Mouse (Mus musculus): Measurements from ENCODE around the gene Sp100. TPM values are rescaled to one million over a fixed set of nuclear protein-coding genes. Genes with fewer than 3 reads are reported as not detected.

Sp100 gene
- polyA plus RNA-seq, 1 experiment from 2014 or later, result 0.32 TPM

GRCm38 (mm10) chr1:85706754-85707153 is 57.0 kb downstream of the Sp100 start:
- no peak for DNase-seq (ENCODE audit: low spot score)
- no peaks in the 10 kb centered on the region for H3K36me3 ChIP-seq (ENCODE audit: control insufficient read depth, insufficient read depth, low read length)
- H3K9ac ChIP-seq (ENCODE audit: low read length), result no peak overlapping the region
- H3K9me3 ChIP-seq (replicated peaks; ENCODE audit: control insufficient read depth, low read length), result no peaks in the 10 kb centered on the region
- no peak overlapping the region for H3K4me3 ChIP-seq (ENCODE audit: low read depth, low read length)
- H3K4me1 ChIP-seq (ENCODE audit: control insufficient read depth, insufficient read depth, low read length), result no peaks in the 10 kb centered on the region
- 87% methylated on average over 2 of the region's 2 CpGs for WGBS
- no peak overlapping the region for H3K4me2 ChIP-seq (ENCODE audit: low read length)
- no peak for ATAC-seq
- H3K27me3 ChIP-seq (replicated peaks; ENCODE audit: control insufficient read depth, insufficient read depth, low read length), result no peaks in the 10 kb centered on the region
- no peak overlapping the region for H3K27ac ChIP-seq (ENCODE audit: low read depth, low read length)

DNA sequence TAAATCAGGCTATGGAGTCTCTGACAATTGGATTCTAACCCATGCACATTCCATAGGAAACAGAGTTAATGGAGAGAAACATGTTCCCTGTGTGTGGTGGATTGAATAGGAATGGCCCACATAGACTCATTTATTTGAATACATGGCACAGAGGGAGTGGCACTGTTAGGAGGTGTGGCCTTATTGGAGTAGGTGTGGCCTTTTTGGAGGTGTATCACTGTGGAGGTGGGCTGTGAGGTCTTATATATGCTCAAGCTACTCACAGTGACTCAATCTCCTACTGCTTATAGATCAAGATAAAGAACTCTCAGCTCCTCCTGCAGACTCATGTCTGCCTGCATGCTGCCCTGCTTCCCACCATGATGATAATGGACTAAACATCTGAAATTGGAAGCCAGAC is 64.7 kb downstream of the Sp100 start:
- no peak overlapping the region for H3K4me3 ChIP-seq (ENCODE audit: low read depth, low read length)
- no peaks in the 10 kb centered on the region for H3K27me3 ChIP-seq (replicated peaks; ENCODE audit: control insufficient read depth, insufficient read depth, low read length)
- H3K4me1 ChIP-seq (ENCODE audit: control insufficient read depth, insufficient read depth, low read length), result no peaks in the 10 kb centered on the region
- no peak overlapping the region for H3K4me2 ChIP-seq (ENCODE audit: low read length)
- DNase-seq (ENCODE audit: low spot score) (no peak), ATAC-seq (no peak)
- no peak overlapping the region for H3K9ac ChIP-seq (ENCODE audit: low read length)
- no peak overlapping the region for H3K27ac ChIP-seq (ENCODE audit: low read depth, low read length)
- H3K36me3 ChIP-seq (ENCODE audit: control insufficient read depth, insufficient read depth, low read length), result no peaks in the 10 kb centered on the region
- H3K9me3 ChIP-seq (replicated peaks; ENCODE audit: control insufficient read depth, low read length), result no peaks in the 10 kb centered on the region

DNA sequence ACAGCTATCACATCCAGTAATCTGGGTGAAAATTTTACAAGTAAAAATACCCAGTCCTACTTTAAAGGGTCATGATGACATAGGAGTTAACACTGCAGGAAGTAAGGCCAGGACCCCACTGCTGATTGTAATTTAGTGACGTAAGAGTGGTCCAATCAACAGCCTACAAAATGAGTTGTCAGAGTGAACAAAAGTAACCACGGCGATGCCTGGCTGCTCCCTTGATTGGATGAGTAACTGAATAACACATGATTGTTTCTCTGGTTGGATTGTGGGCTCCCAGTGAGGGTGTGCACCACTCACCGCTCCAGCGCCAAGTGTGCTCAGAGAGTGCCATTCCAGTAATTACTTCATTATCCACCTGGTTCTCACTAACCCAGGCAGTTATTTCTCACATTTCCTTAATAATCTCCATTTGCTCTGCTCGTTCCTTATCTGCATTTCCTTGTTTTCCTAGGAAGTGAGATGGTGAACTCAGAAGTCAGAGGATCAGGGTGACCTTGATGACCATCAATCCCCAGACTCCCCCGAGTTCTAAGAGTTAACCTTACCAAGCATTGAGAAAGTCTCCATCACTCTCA is 66.7 kb downstream of the Sp100 start:
- Histone ChIP-seq H3K9ac (ENCODE audit: low read length) (no peak overlapping the region), H3K4me1 (ENCODE audit: control insufficient read depth, insufficient read depth, low read length) (no peaks in the 10 kb centered on the region), H3K4me3 (ENCODE audit: low read depth, low read length) (no peak overlapping the region), H3K36me3 (ENCODE audit: control insufficient read depth, insufficient read depth, low read length) (no peaks in the 10 kb centered on the region), H3K4me2 (ENCODE audit: low read length) (no peak overlapping the region), H3K27ac (ENCODE audit: low read depth, low read length) (no peak overlapping the region), H3K9me3 (replicated peaks; ENCODE audit: control insufficient read depth, low read length) (no peaks in the 10 kb centered on the region), H3K27me3 (replicated peaks; ENCODE audit: control insufficient read depth, insufficient read depth, low read length) (no peaks in the 10 kb centered on the region)
- DNase-seq (ENCODE audit: low spot score), result peak; percentile 50
- WGBS, result 30% methylated on average over 7 of the region's 7 CpGs
- peak; percentile 61 for ATAC-seq

- H3K27ac ChIP-seq (ENCODE audit: low read depth, low read length), result no peak overlapping the region
Measured at GRCm38 (mm10) chr1:85719049-85719448, 69.3 kb downstream of the Sp100 start.

DNA sequence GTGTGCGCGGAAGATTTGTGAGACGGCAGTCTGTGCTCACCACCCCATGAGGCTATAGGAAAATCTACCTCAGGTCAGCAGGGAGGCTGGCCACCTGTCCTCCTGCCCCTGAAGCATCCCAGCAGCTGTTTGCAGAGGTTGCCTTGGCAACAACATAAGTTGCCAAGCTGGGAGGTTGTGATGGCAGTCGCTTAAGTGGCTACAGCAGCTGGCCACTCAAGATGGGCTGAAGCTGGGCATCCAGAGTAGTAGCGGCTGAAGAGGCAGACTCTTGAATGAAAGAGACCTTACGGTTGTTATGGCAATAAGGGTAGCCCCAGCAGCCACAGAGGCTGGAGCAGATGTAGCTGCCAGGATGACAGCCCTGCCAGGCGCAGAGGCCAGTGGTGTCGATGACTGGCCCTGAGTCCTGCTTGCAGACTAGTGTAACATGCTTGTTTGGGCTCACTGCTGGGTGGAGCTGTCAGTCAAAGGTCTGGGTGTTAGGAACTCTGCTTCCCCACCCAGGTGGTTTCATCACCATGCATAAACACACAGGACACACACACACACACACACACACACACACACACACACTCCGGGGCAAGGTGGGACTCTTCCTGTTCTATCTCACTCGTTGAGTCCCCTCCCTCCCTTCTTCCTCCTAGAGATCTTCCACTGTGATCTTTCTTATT is 70.6 kb downstream of the Sp100 start:
- Histone ChIP-seq H3K27me3 (replicated peaks; ENCODE audit: control insufficient read depth, insufficient read depth, low read length) (no peaks in the 10 kb centered on the region), H3K9me3 (replicated peaks; ENCODE audit: control insufficient read depth, low read length) (no peaks in the 10 kb centered on the region), H3K4me1 (ENCODE audit: control insufficient read depth, insufficient read depth, low read length) (no peaks in the 10 kb centered on the region), H3K4me3 (ENCODE audit: low read depth, low read length) (no peak overlapping the region), H3K27ac (ENCODE audit: low read depth, low read length) (no peak overlapping the region), H3K9ac (ENCODE audit: low read length) (no peak overlapping the region), H3K36me3 (ENCODE audit: control insufficient read depth, insufficient read depth, low read length) (no peaks in the 10 kb centered on the region), H3K4me2 (ENCODE audit: low read length) (no peak overlapping the region)
- ATAC-seq (peak; percentile 65), DNase-seq (ENCODE audit: low spot score) (peak; percentile 41)
- WGBS, result 67% methylated on average over 10 of the region's 10 CpGs

More at GRCm38 (mm10) chr1:85719049-85719448, 69.3 kb downstream of the Sp100 start:
- H3K36me3 ChIP-seq (ENCODE audit: control insufficient read depth, insufficient read depth, low read length), result no peaks in the 10 kb centered on the region
- H3K4me2 ChIP-seq (ENCODE audit: low read length), result no peak overlapping the region
- no peak overlapping the region for H3K4me3 ChIP-seq (ENCODE audit: low read depth, low read length)
- H3K9me3 ChIP-seq (replicated peaks; ENCODE audit: control insufficient read depth, low read length), result no peaks in the 10 kb centered on the region
- WGBS, result 81% methylated on average over 4 of the region's 4 CpGs
- no peaks in the 10 kb centered on the region for H3K4me1 ChIP-seq (ENCODE audit: control insufficient read depth, insufficient read depth, low read length)
- no peak for ATAC-seq
- no peaks in the 10 kb centered on the region for H3K27me3 ChIP-seq (replicated peaks; ENCODE audit: control insufficient read depth, insufficient read depth, low read length)
- H3K9ac ChIP-seq (ENCODE audit: low read length), result no peak overlapping the region
- DNase-seq (ENCODE audit: low spot score), result no peak

GRCm38 (mm10) chr1:85730471-85730870 is 80.7 kb downstream of the Sp100 start:
- H3K9ac ChIP-seq (ENCODE audit: low read length), result no peak overlapping the region
- no peaks in the 10 kb centered on the region for H3K4me1 ChIP-seq (ENCODE audit: control insufficient read depth, insufficient read depth, low read length)
- WGBS, result 89% methylated on average over 6 of the region's 6 CpGs
- no peak overlapping the region for H3K27ac ChIP-seq (ENCODE audit: low read depth, low read length)
- no peaks in the 10 kb centered on the region for H3K9me3 ChIP-seq (replicated peaks; ENCODE audit: control insufficient read depth, low read length)
- H3K4me2 ChIP-seq (ENCODE audit: low read length), result no peak overlapping the region
- DNase-seq (ENCODE audit: low spot score) (no peak), ATAC-seq (no peak)
- no peaks in the 10 kb centered on the region for H3K36me3 ChIP-seq (ENCODE audit: control insufficient read depth, insufficient read depth, low read length)
- no peak overlapping the region for H3K4me3 ChIP-seq (ENCODE audit: low read depth, low read length)
- no peaks in the 10 kb centered on the region for H3K27me3 ChIP-seq (replicated peaks; ENCODE audit: control insufficient read depth, insufficient read depth, low read length)

- WGBS, result 82% methylated on average over 3 of the region's 3 CpGs
- Histone ChIP-seq H3K4me2 (ENCODE audit: low read length) (no peak overlapping the region), H3K9me3 (replicated peaks; ENCODE audit: control insufficient read depth, low read length) (no peaks in the 10 kb centered on the region), H3K27me3 (replicated peaks; ENCODE audit: control insufficient read depth, insufficient read depth, low read length) (no peaks in the 10 kb centered on the region), H3K4me1 (ENCODE audit: control insufficient read depth, insufficient read depth, low read length) (no peaks in the 10 kb centered on the region), H3K4me3 (ENCODE audit: low read depth, low read length) (no peak overlapping the region), H3K36me3 (ENCODE audit: control insufficient read depth, insufficient read depth, low read length) (no peaks in the 10 kb centered on the region), H3K9ac (ENCODE audit: low read length) (no peak overlapping the region), H3K27ac (ENCODE audit: low read depth, low read length) (no peak overlapping the region)
- ATAC-seq, result no peak
- no peak for DNase-seq (ENCODE audit: low spot score)
Measured at GRCm38 (mm10) chr1:85732581-85732980, 82.8 kb downstream of the Sp100 start.

GRCm38 (mm10) chr1:85734511-85734910 is 84.7 kb downstream of the Sp100 start:
- no peak for DNase-seq (ENCODE audit: low spot score)
- no peaks in the 10 kb centered on the region for H3K9me3 ChIP-seq (replicated peaks; ENCODE audit: control insufficient read depth, low read length)
- WGBS, result 78% methylated on average over 1 of the region's 1 CpGs
- H3K4me3 ChIP-seq (ENCODE audit: low read depth, low read length), result no peak overlapping the region
- no peak overlapping the region for H3K27ac ChIP-seq (ENCODE audit: low read depth, low read length)
- no peak for ATAC-seq
- H3K27me3 ChIP-seq (replicated peaks; ENCODE audit: control insufficient read depth, insufficient read depth, low read length), result no peaks in the 10 kb centered on the region
- H3K9ac ChIP-seq (ENCODE audit: low read length), result no peak overlapping the region
- H3K4me2 ChIP-seq (ENCODE audit: low read length), result no peak overlapping the region
- no peaks in the 10 kb centered on the region for H3K4me1 ChIP-seq (ENCODE audit: control insufficient read depth, insufficient read depth, low read length)
- no peaks in the 10 kb centered on the region for H3K36me3 ChIP-seq (ENCODE audit: control insufficient read depth, insufficient read depth, low read length)

- Histone ChIP-seq H3K27me3 (replicated peaks; ENCODE audit: control insufficient read depth, insufficient read depth, low read length) (no peaks in the 10 kb centered on the region), H3K4me1 (ENCODE audit: control insufficient read depth, insufficient read depth, low read length) (no peaks in the 10 kb centered on the region), H3K4me2 (ENCODE audit: low read length) (no peak overlapping the region), H3K27ac (ENCODE audit: low read depth, low read length) (no peak overlapping the region), H3K36me3 (ENCODE audit: control insufficient read depth, insufficient read depth, low read length) (no peaks in the 10 kb centered on the region), H3K4me3 (ENCODE audit: low read depth, low read length) (no peak overlapping the region), H3K9ac (ENCODE audit: low read length) (no peak overlapping the region), H3K9me3 (replicated peaks; ENCODE audit: control insufficient read depth, low read length) (no peaks in the 10 kb centered on the region)
- ATAC-seq (peak; percentile 10; the same call in 1 of the 2 replicates), DNase-seq (ENCODE audit: low spot score) (no peak)
- WGBS, result 80% methylated on average over 13 of the region's 13 CpGs
Measured at GRCm38 (mm10) chr1:85735463-85736123, 85.8 kb downstream of the Sp100 start.

Data from forebrain, embryonic 14.5 days (tissue).